Mouse (Mus musculus): ENCODE results near the gene Coro1a.

GRCm38 (mm10) chr7:126693781-126694180 is 13.8 kb downstream of the Coro1a start:
- TF ChIP-seq CTCF (IDR thresholded peaks at IDR 0.05) (no peak), EP300 (IDR thresholded peaks at IDR 0.05) (no peak)
